Mouse (Mus musculus) heart, adult 2 months (tissue): ENCODE results near the gene Gm20696.

ENCODE experiments used
- CTCF ChIP-seq: fragments of 200-600 bp; IDR thresholded peaks from 2 replicates; pipeline ENCODE4 v1.8.1; 2022; ENCODE audit warnings: antibody characterized with exemption, mild to moderate bottlenecking, moderate library complexity
- EP300 ChIP-seq: fragments of 200-500 bp; IDR thresholded peaks from 2 replicates; pipeline ENCODE4 v1.6.1; 2011; ENCODE audit warnings: low read depth, low read length, control low read depth; ENCODE audit not compliant: insufficient read depth

- no peak for TF ChIP-seq EP300
- no peak for TF ChIP-seq CTCF
Measured at GRCm38 (mm10) chr6:99538194-99538941, 128.2 kb downstream of the Gm20696 start.
